Mouse (Mus musculus) urinary bladder, postnatal 36 days (tissue): ENCODE measurements around the gene Rab44.
"Not testable (repeated sequence)": the region's sequence is repeated elsewhere in the genome, so short reads cannot be mapped to it uniquely, and the experiment has no call there.

Experiments
- DNase-seq, 2 experiments: peaks; one replicate each; pipeline ENCODE4 v3.0.0; 2022; ENCODE audit warnings: low spot score in 2 of 2, mixed read lengths in 1 of 2

Rab44 gene

GRCm38 (mm10) chr17:29113591-29114352 lies at the start of gene Rab44:
Gene Rab44 (plus strand): TSS chr17:29114145.
- DNase-seq = no peak

GRCm38 (mm10) chr17:29065245-29065940 lies 48.6 kb upstream of the Rab44 start:
- DNase-seq = no peak

DNA sequence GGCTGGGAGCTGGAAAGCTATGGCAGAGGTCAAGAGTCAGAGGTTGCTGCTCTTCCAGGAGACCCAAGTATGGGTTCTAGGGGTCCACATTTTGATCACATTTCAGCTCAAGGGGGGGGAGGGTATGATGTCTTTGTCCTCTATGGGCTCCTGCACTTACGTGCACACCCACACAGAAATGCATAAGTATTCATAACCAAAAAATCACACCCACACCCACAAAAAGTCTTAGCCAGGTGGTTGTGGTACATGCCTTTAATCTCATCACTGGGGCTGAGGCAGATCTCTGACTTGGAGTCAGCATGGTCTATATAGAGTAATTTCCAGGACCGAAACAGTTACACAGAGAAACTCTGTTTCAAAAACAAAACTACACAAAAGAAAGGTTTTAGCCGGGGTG lies 48.0 kb upstream of the Rab44 start:
- DNase-seq = no peak

DNA sequence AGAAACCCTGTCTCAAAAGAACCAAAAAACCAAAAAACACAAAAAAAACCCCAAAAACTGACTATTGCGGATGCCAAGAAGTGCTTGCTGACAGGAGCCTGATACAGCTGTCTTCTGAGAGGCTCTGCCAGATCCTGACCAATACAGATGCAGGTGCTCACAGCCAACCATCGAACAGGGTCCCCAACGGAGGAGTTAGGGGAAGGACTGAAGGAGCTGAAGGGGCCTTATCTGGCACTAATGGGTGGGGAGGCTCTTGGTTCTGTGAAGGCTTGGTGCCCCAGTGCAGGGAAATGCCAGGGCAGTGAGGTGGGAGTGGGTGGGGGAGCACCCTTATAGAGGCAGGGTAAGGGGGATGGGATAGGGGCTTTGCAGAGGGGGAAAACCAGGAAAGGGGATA lies 46.5 kb upstream of the Rab44 start:
- not testable (repeated sequence) for DNase-seq

- DNase-seq = no peak
Observed at GRCm38 (mm10) chr17:29067847-29068246, 46.1 kb upstream of the Rab44 start.

DNA sequence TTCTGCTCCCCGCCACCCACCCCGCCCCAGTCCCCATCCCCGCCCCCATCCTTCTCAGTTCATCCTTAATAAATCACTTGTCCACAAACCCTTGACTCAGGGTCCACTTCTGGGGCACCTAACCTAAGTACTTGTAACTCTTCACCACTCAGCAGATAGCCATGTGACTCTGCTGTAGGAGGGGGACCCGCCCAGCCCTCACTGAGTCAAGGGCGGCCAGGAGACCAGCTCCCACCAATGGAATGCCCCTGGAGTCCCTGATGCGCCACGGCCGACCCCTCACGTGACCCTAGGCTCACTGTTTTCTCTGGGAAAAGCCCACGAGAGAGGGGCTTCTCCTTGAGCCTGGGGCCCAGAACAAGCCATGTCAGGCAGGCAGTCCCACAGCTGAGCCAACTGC lies 44.9 kb upstream of the Rab44 start:
- DNase-seq = no peak

DNA sequence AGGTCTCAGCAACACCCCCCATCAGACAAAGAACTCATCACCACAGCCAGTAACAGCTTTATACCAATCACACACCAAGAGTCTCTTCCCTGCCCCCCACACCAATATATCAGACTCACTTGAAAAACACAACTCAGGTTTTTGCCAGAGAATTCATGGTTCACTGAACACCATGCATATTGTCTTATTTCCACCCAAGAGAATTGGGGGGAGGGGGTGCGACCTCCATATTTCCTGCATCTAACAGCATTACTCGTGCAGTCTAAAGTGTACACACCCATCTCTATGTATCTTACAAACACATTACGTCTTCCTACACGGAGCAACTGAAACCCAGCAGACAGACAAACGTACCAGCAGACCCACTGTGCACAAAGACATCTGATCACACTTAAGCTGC lies 42.1 kb upstream of the Rab44 start:
- DNase-seq = no peak

GRCm38 (mm10) chr17:29072701-29073307 lies 41.1 kb upstream of the Rab44 start:
- DNase-seq = no peak

DNA sequence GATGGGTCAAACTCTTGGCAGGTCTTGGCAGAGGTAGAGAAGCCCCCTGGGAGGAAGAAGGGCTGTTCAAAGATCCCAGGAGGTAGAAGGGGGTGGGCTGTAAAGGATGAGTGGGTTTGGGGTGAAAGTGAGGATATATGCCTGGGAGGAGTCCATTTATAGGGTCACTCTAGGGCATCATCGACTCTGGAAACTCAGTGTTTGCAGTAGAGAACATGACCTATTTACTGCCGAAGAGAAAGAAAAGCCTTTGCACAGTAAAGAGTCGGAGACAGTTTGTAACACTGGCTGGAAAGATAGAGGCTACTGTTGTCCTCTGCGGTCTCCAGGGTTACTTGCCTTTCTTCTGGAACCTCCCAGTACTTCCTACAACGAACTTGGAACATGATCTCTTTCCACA lies 40.6 kb upstream of the Rab44 start:
- DNase-seq = no peak

DNA sequence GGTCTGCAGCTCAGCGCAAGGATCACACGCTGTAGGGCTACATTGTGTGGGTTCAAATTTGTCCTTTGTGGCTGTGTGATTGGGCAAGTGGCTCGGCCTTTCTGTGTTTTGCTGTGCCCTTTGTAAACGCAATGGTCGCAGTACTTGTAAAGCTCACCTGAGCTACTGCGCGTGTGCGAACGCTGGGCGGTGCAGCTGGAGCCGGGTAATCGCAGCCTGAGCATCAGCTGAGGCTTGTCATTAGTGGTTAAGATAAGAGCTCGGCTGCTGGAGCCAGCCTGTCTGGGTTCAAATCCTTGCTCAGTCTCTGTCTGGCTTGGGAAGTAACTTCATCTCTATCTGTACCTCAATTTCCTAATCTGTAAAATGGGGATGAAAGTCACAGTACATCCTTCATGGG lies 39.9 kb upstream of the Rab44 start:
- no peak for DNase-seq

- no peak for DNase-seq
Observed at GRCm38 (mm10) chr17:29076235-29076634, 37.7 kb upstream of the Rab44 start.

GRCm38 (mm10) chr17:29077786-29078509 lies 36.0 kb upstream of the Rab44 start:
- no peak for DNase-seq

DNA sequence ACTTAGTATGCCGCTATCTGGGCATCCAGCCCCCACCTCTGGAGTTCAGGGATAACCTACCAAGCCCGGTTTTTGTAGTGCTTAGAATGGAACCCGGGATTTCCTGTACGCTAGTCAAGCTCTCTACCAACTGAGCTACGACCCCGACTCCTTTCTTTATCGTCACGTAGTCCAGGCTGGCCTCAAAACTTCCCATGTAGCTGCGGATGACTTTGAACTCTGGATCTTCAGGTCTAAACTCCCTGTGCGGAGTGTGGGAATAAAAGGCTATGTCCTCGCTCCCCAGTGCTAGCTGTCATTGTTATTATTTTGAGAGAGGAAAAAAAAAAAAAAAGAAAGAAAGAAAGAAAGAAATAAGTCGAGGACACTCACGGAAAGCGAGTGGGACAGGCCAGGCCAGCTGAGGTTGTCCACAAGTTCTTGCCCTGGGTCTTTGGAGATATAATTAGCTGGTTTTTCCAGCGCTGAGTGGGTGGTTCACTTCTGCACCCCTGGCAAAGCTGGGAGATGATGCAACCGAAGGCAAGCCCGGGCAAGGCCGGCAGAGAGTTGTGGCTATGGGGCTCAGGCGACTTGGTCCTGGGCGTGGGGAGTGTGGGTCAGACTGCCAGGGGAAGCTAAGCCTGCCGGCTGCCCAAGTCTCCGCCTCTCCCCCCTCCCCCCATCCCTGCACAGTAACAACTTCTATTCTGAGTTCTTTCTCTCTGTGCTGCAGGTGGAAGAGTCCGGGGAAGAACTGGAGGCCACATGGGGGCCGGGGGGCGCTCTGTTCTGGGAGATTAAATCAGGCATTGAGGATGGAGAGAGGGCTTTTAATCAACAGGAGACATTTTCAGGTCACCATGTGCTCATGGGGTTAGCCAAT lies 35.2 kb upstream of the Rab44 start:
- DNase-seq = peak; percentile 84 to 92

GRCm38 (mm10) chr17:29080758-29081617 lies 33.0 kb upstream of the Rab44 start:
- no peak for DNase-seq

- DNase-seq = no peak
Observed at GRCm38 (mm10) chr17:29081618-29082381, 32.1 kb upstream of the Rab44 start.

GRCm38 (mm10) chr17:29083586-29083985 lies 30.4 kb upstream of the Rab44 start:
- DNase-seq = no peak

DNA sequence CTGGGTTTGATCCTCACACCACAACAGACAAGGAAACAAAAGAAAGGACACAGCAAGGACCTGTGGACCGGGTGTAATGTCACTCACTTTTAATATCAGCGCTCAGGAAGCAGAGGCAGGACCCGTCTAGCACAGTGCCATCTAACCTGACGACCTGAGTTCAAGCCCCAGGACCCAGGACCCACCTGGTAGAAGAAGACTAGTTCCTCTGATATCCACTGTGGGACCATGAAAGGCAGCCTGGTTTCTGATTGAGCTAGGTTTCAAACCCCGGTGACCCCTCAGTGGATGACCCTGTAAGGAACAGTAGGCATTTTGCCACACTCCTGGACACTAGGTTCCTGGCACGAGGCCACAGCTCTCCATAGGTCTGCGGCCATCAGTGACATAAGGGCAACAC lies 29.3 kb upstream of the Rab44 start:
- DNase-seq = no peak

GRCm38 (mm10) chr17:29085266-29085665 lies 28.7 kb upstream of the Rab44 start:
- no peak for DNase-seq

GRCm38 (mm10) chr17:29086916-29087315 lies 27.0 kb upstream of the Rab44 start:
- no peak for DNase-seq

DNA sequence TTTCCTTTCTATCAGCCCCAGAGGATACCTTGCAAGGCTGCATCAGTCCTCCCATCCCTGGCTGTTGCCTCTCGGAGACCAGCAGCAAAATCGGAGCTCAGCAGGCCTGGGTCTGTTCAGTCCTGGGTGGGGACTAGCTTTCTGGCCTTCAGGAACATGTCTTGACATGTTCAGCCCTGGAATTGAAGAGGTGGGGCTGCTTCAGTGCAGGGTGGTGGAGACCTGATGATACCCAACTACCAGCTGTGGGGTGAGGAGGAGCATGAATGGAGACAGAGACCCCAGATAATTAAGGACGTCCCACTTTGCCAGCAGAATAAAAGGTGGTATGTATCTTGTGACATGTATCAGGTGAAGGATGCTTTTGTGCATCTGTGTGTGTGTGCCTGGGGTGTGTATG lies 23.2 kb upstream of the Rab44 start, which contains the start of gene Cdkn1a:
Gene Cdkn1a, plus strand, starts transcription at position 201 of the 400 bp plus-strand sequence.
- DNase-seq = no peak
